Mouse (Mus musculus) neural tube, embryonic 11.5 days (tissue): Measurements from ENCODE around the gene Galt. TPM values are rescaled to one million over a fixed set of nuclear protein-coding genes. Genes with fewer than 3 reads are reported as not detected.

Source experiments
- ATAC-seq: fragments of 200-750 bp; cut with Nextera tagmentation; 2 replicates; pipeline ENCODE4 v1.8.0; 2017; ENCODE audit warnings: moderate number of reproducible peaks, mild to moderate bottlenecking, moderate TSS enrichment, moderate library complexity; ENCODE audit not compliant: insufficient read depth, low FRiP score, low TSS enrichment
- DNase-seq: peaks from one replicate; pipeline ENCODE4 v3.0.0-alpha.2; 2015; ENCODE audit warnings: low spot score
- H3K27ac ChIP-seq: fragments of 300-500 bp; sonication (generic); 2 replicates; pipeline ENCODE4 v1.5.1; 2014; ENCODE audit warnings: low read depth, mild to moderate bottlenecking, low read length
- H3K27me3 ChIP-seq: fragments of 300-500 bp; sonication (generic); 2 replicates; pipeline ENCODE4 v1.6.1; 2014; ENCODE audit warnings: mild to moderate bottlenecking, low read length, mixed read lengths; ENCODE audit not compliant: control insufficient read depth, insufficient read depth
- H3K36me3 ChIP-seq: fragments of 300-500 bp; sonication (generic); 2 replicates; pipeline ENCODE4 v1.6.1; 2014; ENCODE audit warnings: mild to moderate bottlenecking, low read length, moderate library complexity, mixed read lengths; ENCODE audit not compliant: control insufficient read depth, insufficient read depth
- H3K4me1 ChIP-seq: fragments of 300-500 bp; sonication (generic); 2 replicates; pipeline ENCODE4 v1.6.1; 2014; ENCODE audit warnings: low read length, mixed read lengths; ENCODE audit not compliant: control insufficient read depth, insufficient read depth
- H3K4me2 ChIP-seq: fragments of 300-500 bp; sonication (generic); 2 replicates; pipeline ENCODE4 v1.6.1; 2014; ENCODE audit warnings: low read depth, mild to moderate bottlenecking, moderate library complexity
- H3K4me3 ChIP-seq: fragments of 300-500 bp; sonication (generic); 2 replicates; pipeline ENCODE4 v1.5.1; 2014; ENCODE audit warnings: low read depth, low read length
- H3K9ac ChIP-seq: fragments of 300-500 bp; sonication (generic); 2 replicates; pipeline ENCODE4 v1.6.1; 2014; ENCODE audit warnings: mild to moderate bottlenecking, low read length
- H3K9me3 ChIP-seq: fragments of 300-500 bp; sonication (generic); 2 replicates; pipeline ENCODE4 v1.6.1; 2016; ENCODE audit warnings: low read length; ENCODE audit not compliant: control insufficient read depth
- WGBS: fragments of 180-500 bp; shearing (Covaris S2); extraction: QIAGEN DNeasy Blood & Tissue Kit; methylation state at CpG from one replicate; pipeline ENCODE4 v1.1.7; 2014; 5-methylcytosine and 5-hydroxymethylcytosine counted together
- polyA plus RNA-seq: library from polyadenylated mRNA; unstranded; fragments of >200 nt; fragmentation: Nextera tagmentation; extraction: Ambion mirVana; gene quantifications from 2 replicates; pipeline ENCODE4 v1.2.1, GENCODE M21; 2014

The Galt gene
- polyA plus RNA-seq, 1 experiment from 2014 or later: 22.7 TPM

DNA sequence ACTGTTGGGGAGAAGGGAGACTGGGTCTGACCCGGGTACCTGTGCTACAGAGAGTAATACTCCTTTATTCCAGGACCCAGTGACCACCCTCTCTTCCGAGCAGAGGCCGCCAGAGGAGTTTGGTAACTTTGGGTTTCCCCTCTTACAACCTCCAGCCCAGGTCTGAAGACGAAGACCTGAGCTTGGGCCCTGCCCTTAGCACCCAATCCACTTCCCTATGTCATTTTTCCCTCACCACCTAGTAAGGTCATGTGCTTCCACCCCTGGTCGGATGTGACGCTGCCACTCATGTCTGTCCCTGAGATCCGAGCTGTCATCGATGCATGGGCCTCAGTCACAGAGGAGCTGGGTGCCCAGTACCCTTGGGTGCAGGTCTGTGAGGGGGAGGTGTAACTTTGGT lies 1.4 kb downstream of the Galt start:
- H3K4me3 ChIP-seq: no peak overlapping the region
- H3K9ac ChIP-seq: no peak overlapping the region
- WGBS: 78% methylated on average over 8 of the region's 8 CpGs
- H3K27ac ChIP-seq: no peak overlapping the region
- no peaks in the 10 kb centered on the region; the same call in 1 of the 2 replicates for H3K36me3 ChIP-seq
- no peaks in the 10 kb centered on the region for H3K9me3 ChIP-seq
- H3K4me1 ChIP-seq: peaks cover 14% of the 10 kb centered on the region; the same call in 1 of the 2 replicates
- DNase-seq (no peak), ATAC-seq (no peak)
- H3K27me3 ChIP-seq: no peaks in the 10 kb centered on the region
- peak overlapping the region; percentile 98 for H3K4me2 ChIP-seq

DNA sequence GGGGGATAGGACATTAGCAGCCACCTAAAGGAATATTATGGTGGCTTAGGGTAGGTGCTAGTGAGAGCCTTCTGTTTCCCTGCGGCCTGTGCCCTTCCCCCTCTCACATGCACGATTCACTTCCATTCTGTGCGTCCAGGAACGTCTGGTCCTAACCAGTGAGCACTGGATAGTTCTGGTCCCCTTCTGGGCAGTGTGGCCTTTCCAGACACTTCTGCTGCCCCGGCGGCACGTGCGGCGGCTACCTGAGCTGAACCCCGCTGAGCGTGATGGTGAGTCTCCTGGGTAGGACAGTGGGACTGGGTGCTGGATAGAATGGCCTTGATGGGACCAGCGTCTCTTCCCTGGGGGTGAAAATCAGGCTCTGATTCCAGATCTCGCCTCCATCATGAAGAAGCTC lies 2.3 kb downstream of the Galt start:
- no peaks in the 10 kb centered on the region for H3K27me3 ChIP-seq
- no peak for ATAC-seq
- H3K4me1 ChIP-seq: peaks cover 16% of the 10 kb centered on the region
- no peak overlapping the region for H3K4me3 ChIP-seq
- no peaks in the 10 kb centered on the region; the same call in 1 of the 2 replicates for H3K36me3 ChIP-seq
- DNase-seq: no peak
- no peak overlapping the region for H3K27ac ChIP-seq
- H3K9me3 ChIP-seq: no peaks in the 10 kb centered on the region
- WGBS: 91% methylated on average over 13 of the region's 13 CpGs
- no peak overlapping the region for H3K9ac ChIP-seq
- H3K4me2 ChIP-seq: no peak overlapping the region

DNA sequence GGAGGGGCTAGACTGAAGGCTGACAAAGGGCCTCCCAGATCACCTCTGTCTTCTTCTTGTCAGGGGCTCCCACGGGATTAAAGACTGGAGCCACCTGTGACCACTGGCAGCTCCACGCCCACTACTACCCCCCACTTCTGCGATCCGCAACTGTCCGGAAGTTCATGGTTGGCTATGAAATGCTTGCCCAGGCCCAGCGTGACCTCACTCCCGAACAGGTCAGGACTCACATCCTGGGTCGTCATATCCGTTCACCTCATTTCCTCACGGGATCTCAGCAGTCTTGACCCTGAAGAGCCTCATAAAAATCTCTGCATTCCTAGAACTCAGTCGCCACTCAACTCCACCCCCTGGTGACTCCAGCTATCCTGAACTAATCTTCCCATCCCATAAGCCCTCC lies 3.0 kb downstream of the Galt start:
- no peak for DNase-seq
- Histone ChIP-seq H3K36me3 (no peaks in the 10 kb centered on the region; the same call in 1 of the 2 replicates), H3K27me3 (no peaks in the 10 kb centered on the region), H3K9me3 (no peaks in the 10 kb centered on the region), H3K4me2 (no peak overlapping the region), H3K4me3 (no peak overlapping the region), H3K27ac (no peak overlapping the region), H3K9ac (no peak overlapping the region), H3K4me1 (peaks cover 16% of the 10 kb centered on the region)
- WGBS: 90% methylated on average over 11 of the region's 11 CpGs
- no peak for ATAC-seq

DNA sequence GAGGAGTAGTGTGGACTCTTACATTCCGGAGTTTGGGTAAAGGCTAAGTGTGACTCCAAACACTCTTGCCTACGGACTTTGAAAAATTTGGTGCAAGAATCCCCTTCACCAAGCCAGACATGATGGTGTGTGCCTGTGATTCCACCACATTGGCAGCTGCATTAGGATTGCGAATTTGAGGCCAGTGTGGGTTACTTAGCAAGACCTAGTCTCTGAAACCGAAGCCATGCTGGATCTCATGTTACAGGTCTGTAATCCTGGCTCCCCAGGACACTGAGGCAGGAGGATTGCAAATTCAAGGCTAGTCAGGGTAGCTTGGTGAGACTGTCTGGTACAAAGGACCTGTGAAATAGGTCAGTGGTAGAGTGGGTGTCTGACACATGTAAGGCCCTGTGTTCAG lies 3.7 kb downstream of the Galt start:
- H3K4me3 ChIP-seq: no peak overlapping the region
- no peaks in the 10 kb centered on the region; the same call in 1 of the 2 replicates for H3K36me3 ChIP-seq
- WGBS: 91% methylated on average over 4 of the region's 4 CpGs
- no peak overlapping the region for H3K27ac ChIP-seq
- ATAC-seq: no peak
- DNase-seq: no peak
- no peaks in the 10 kb centered on the region for H3K27me3 ChIP-seq
- H3K4me1 ChIP-seq: peaks cover 16% of the 10 kb centered on the region
- no peaks in the 10 kb centered on the region for H3K9me3 ChIP-seq
- H3K9ac ChIP-seq: no peak overlapping the region
- no peak overlapping the region for H3K4me2 ChIP-seq

DNA sequence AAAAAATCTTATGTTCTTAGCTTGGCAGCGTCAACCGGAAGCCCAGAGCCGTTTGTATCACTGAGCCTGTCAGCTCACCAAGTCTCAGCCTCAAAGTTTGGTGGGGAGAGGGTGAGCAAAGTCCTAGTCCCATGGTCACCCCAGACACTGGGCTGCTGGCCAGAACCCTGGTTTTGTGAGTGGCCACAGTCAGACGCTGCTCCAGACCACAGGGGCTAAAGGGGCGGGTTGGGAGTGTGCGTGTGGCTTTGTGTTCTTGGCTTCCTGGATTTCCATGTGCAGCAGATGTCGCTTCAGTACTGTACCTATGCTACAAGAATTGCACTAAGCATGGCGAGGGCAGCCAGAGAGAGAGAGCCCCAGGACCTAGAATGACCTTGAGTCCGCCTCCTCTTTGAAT lies 4.2 kb downstream of the Galt start:
- Histone ChIP-seq H3K27ac (no peak overlapping the region), H3K9me3 (no peaks in the 10 kb centered on the region), H3K4me2 (no peak overlapping the region), H3K9ac (no peak overlapping the region), H3K36me3 (no peaks in the 10 kb centered on the region; the same call in 1 of the 2 replicates), H3K27me3 (no peaks in the 10 kb centered on the region), H3K4me3 (no peak overlapping the region), H3K4me1 (peaks cover 16% of the 10 kb centered on the region)
- no peak for DNase-seq
- ATAC-seq: no peak
- 90% methylated on average over 9 of the region's 9 CpGs for WGBS

DNA sequence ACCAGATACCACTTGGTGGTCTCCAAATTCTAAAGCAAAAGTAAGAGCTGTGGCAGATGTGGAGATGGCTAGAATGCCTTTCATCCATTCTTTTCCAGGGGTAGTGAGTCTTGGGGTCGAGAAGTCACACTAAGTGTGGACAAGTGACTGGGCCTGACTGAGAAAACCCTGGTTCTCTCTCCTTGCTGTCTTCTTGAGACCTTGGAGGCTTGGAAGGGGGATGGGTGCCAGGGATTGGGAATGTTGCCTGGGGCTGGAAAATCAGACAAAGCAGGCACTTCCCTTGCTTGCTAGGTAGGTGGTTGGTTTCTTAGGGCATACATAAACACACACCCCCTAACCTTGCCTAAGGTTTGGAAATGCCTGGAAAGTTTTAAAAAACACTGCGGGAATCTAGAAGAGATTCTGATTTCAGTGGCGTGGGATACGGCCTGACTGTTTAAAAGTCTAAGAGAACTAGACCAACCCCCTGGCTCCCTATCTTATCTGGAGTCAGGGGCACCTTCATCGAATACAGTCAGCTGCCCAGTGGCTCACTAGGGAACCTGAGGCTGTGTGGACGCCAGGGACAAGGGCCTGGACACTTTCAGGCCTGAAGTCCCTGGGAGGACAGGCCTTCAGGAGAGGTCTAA lies 4.7 kb downstream of the Galt start:
- Histone ChIP-seq H3K9me3 (no peaks in the 10 kb centered on the region), H3K27me3 (no peaks in the 10 kb centered on the region), H3K4me1 (peaks cover 16% of the 10 kb centered on the region), H3K4me3 (peak overlapping the region; percentile 40), H3K9ac (peak overlapping the region; percentile 30), H3K4me2 (peak overlapping the region; percentile 53), H3K27ac (no peak overlapping the region), H3K36me3 (no peaks in the 10 kb centered on the region; the same call in 1 of the 2 replicates)
- DNase-seq (no peak), ATAC-seq (no peak)
- WGBS: 41% methylated on average over 6 of the region's 6 CpGs

DNA sequence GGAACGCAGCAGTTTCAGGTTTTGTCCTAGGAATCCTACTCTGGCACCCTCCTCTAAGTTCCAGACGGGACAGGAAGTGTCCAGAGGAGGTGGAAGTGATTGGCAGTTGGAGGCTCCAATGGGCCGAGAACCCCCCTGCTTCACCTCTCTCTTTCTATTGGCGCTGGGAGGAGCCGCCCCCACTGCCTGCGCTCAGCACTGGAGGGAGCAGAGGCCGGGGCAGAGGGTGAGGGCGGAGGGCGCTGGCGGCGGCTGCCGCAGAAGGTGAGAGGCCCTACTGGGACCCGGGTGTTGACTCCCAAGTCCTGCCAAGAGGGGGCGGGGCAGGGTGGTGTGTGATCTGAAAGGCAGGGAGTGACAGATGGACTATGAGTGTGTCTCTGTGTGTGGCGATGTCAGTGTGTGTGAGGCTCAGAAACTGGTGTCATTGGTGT lies 5.3 kb downstream of the Galt start:
- DNase-seq: peak; percentile 86
- WGBS: under 1% methylated on average over 15 of the region's 15 CpGs
- H3K27ac ChIP-seq: peak overlapping the region; percentile 27; the same call in 1 of the 2 replicates

DNA sequence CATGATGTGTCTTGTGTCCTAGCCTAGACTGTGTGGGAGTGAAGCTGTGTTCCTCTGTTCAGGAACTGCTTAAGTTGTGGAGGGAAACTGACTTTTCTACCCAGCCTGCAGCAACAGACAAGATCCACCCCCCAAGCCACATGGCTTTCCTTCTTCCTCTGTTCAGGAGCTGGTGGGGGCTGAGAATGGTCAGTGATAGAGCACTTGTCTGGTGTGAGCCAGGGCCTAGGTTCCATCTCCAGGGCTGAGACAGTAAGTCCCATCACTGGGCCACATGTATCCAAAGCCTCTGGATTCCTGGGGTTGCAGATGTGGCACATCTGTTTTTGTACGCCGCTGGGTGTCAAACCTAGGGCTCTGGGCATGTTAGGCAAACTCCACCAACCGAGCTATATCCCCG lies 5.9 kb downstream of the Galt start:
- Histone ChIP-seq H3K9ac (peak overlapping the region; percentile 45; the same call in 1 of the 2 replicates), H3K4me2 (peak overlapping the region; percentile 53), H3K4me1 (peaks cover 16% of the 10 kb centered on the region), H3K27ac (peak overlapping the region; percentile 27), H3K36me3 (no peaks in the 10 kb centered on the region; the same call in 1 of the 2 replicates), H3K4me3 (peak overlapping the region; percentile 40), H3K9me3 (no peaks in the 10 kb centered on the region), H3K27me3 (no peaks in the 10 kb centered on the region)
- no peak for DNase-seq
- ATAC-seq: no peak; the same call in 1 of the 2 replicates
- WGBS: 78% methylated on average over 4 of the region's 4 CpGs

More for the DNA sequence above, 5.3 kb downstream of the Galt start:
- Histone ChIP-seq H3K27me3 (no peaks in the 10 kb centered on the region), H3K4me3 (peak overlapping the region; percentile 40), H3K4me2 (peak overlapping the region; percentile 53), H3K36me3 (no peaks in the 10 kb centered on the region; the same call in 1 of the 2 replicates), H3K4me1 (peaks cover 16% of the 10 kb centered on the region), H3K9me3 (no peaks in the 10 kb centered on the region), H3K9ac (peak overlapping the region; percentile 45)
- peak; percentile 89 for ATAC-seq

DNA sequence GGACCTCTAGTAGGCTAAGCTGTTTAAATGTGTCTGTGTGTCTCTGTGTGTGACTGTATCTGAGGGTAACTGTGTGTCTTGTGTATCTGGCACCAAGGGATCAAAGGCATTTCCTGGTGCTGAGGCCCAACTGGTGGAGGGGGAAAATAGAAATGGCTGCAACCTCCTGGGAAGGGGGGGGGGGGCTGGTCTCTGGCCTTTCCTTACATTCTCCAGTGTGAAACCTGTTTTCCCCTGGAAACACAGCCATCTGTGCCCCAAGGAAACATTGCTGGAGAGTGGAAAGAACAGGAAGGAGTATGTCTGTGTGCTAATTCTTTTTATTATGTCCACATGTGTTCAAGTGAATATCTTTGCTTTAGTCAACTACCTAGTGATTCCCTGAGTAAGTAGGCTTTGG lies 6.7 kb downstream of the Galt start:
- H3K4me3 ChIP-seq: 0 out of 2 replicates have a peak overlapping the region, but pooled peaks have one; percentile 40
- H3K9ac ChIP-seq: no peak overlapping the region
- peaks cover 16% of the 10 kb centered on the region for H3K4me1 ChIP-seq
- H3K4me2 ChIP-seq: peak overlapping the region; percentile 53
- H3K36me3 ChIP-seq: no peaks in the 10 kb centered on the region; the same call in 1 of the 2 replicates
- H3K27ac ChIP-seq: no peak overlapping the region
- H3K27me3 ChIP-seq: no peaks in the 10 kb centered on the region
- no peaks in the 10 kb centered on the region for H3K9me3 ChIP-seq
- DNase-seq (no peak), ATAC-seq (no peak)
